Mouse (Mus musculus): Measurements from ENCODE around the gene Stim1. TPM values are rescaled to one million over a fixed set of nuclear protein-coding genes. Genes with fewer than 3 reads are reported as not detected.

Stim1 gene
- total RNA-seq, 1 experiment from 2014 or later: 31.1 TPM

- no peak for ATAC-seq (replicated peaks in 1 of 2; ENCODE audit: insufficient read depth in 1 of 2, low FRiP score in 2 of 2, low TSS enrichment in 1 of 2, low read depth in 1 of 2, poor library complexity in 2 of 2, severe bottlenecking in 2 of 2)
These were observed 54.5 kb downstream of the Stim1 start for GRCm38 (mm10) chr7:102322137-102322536.

GRCm38 (mm10) chr7:102326323-102326722 is 58.7 kb downstream of the Stim1 start:
- ATAC-seq (replicated peaks in 1 of 2; ENCODE audit: insufficient read depth in 1 of 2, low FRiP score in 2 of 2, low TSS enrichment in 1 of 2, low read depth in 1 of 2, poor library complexity in 2 of 2, severe bottlenecking in 2 of 2): no peak

- no peak for ATAC-seq (replicated peaks in 1 of 2; ENCODE audit: insufficient read depth in 1 of 2, low FRiP score in 2 of 2, low TSS enrichment in 1 of 2, low read depth in 1 of 2, poor library complexity in 2 of 2, severe bottlenecking in 2 of 2)
These were observed 62.7 kb downstream of the Stim1 start for GRCm38 (mm10) chr7:102330270-102330669.

GRCm38 (mm10) chr7:102331476-102331875 is 63.9 kb downstream of the Stim1 start:
- ATAC-seq (replicated peaks in 1 of 2; ENCODE audit: insufficient read depth in 1 of 2, low FRiP score in 2 of 2, low TSS enrichment in 1 of 2, low read depth in 1 of 2, poor library complexity in 2 of 2, severe bottlenecking in 2 of 2): no peak

GRCm38 (mm10) chr7:102333741-102334140 is 66.1 kb downstream of the Stim1 start:
- no peak for ATAC-seq (replicated peaks in 1 of 2; ENCODE audit: insufficient read depth in 1 of 2, low FRiP score in 2 of 2, low TSS enrichment in 1 of 2, low read depth in 1 of 2, poor library complexity in 2 of 2, severe bottlenecking in 2 of 2)

GRCm38 (mm10) chr7:102337326-102337725 is 69.7 kb downstream of the Stim1 start:
- ATAC-seq (replicated peaks in 1 of 2; ENCODE audit: insufficient read depth in 1 of 2, low FRiP score in 2 of 2, low TSS enrichment in 1 of 2, low read depth in 1 of 2, poor library complexity in 2 of 2, severe bottlenecking in 2 of 2): no peak

- ATAC-seq (replicated peaks in 1 of 2; ENCODE audit: insufficient read depth in 1 of 2, low FRiP score in 2 of 2, low TSS enrichment in 1 of 2, low read depth in 1 of 2, poor library complexity in 2 of 2, severe bottlenecking in 2 of 2): peak; percentile 94 to 99
These were observed 70.3 kb downstream of the Stim1 start for GRCm38 (mm10) chr7:102337898-102338297.

GRCm38 (mm10) chr7:102338956-102339355 is 71.3 kb downstream of the Stim1 start:
- no peak for ATAC-seq (replicated peaks in 1 of 2; ENCODE audit: insufficient read depth in 1 of 2, low FRiP score in 2 of 2, low TSS enrichment in 1 of 2, low read depth in 1 of 2, poor library complexity in 2 of 2, severe bottlenecking in 2 of 2)

GRCm38 (mm10) chr7:102345893-102346292 is 78.3 kb downstream of the Stim1 start:
- no peak for ATAC-seq (replicated peaks in 1 of 2; ENCODE audit: insufficient read depth in 1 of 2, low FRiP score in 2 of 2, low TSS enrichment in 1 of 2, low read depth in 1 of 2, poor library complexity in 2 of 2, severe bottlenecking in 2 of 2)

GRCm38 (mm10) chr7:102347327-102347726 is 79.7 kb downstream of the Stim1 start:
- ATAC-seq (replicated peaks in 1 of 2; ENCODE audit: insufficient read depth in 1 of 2, low FRiP score in 2 of 2, low TSS enrichment in 1 of 2, low read depth in 1 of 2, poor library complexity in 2 of 2, severe bottlenecking in 2 of 2): peak in 1 of 2 experiments; percentile 27; a peak in 1 of 4 replicates

GRCm38 (mm10) chr7:102348681-102349080 is 81.1 kb downstream of the Stim1 start:
- no peak for ATAC-seq (replicated peaks in 1 of 2; ENCODE audit: insufficient read depth in 1 of 2, low FRiP score in 2 of 2, low TSS enrichment in 1 of 2, low read depth in 1 of 2, poor library complexity in 2 of 2, severe bottlenecking in 2 of 2)

GRCm38 (mm10) chr7:102349236-102349635 is 81.6 kb downstream of the Stim1 start:
- ATAC-seq (replicated peaks in 1 of 2; ENCODE audit: insufficient read depth in 1 of 2, low FRiP score in 2 of 2, low TSS enrichment in 1 of 2, low read depth in 1 of 2, poor library complexity in 2 of 2, severe bottlenecking in 2 of 2): no peak

- ATAC-seq (replicated peaks in 1 of 2; ENCODE audit: insufficient read depth in 1 of 2, low FRiP score in 2 of 2, low TSS enrichment in 1 of 2, low read depth in 1 of 2, poor library complexity in 2 of 2, severe bottlenecking in 2 of 2): no peak
These were observed 85.8 kb downstream of the Stim1 start for GRCm38 (mm10) chr7:102353420-102353819.

- ATAC-seq (replicated peaks in 1 of 2; ENCODE audit: insufficient read depth in 1 of 2, low FRiP score in 2 of 2, low TSS enrichment in 1 of 2, low read depth in 1 of 2, poor library complexity in 2 of 2, severe bottlenecking in 2 of 2): no peak
These were observed 90.5 kb downstream of the Stim1 start for GRCm38 (mm10) chr7:102358124-102358523.

GRCm38 (mm10) chr7:102361297-102361696 is 93.7 kb downstream of the Stim1 start:
- no peak for ATAC-seq (replicated peaks in 1 of 2; ENCODE audit: insufficient read depth in 1 of 2, low FRiP score in 2 of 2, low TSS enrichment in 1 of 2, low read depth in 1 of 2, poor library complexity in 2 of 2, severe bottlenecking in 2 of 2)

- ATAC-seq (replicated peaks in 1 of 2; ENCODE audit: insufficient read depth in 1 of 2, low FRiP score in 2 of 2, low TSS enrichment in 1 of 2, low read depth in 1 of 2, poor library complexity in 2 of 2, severe bottlenecking in 2 of 2): no peak
These were observed 96.2 kb downstream of the Stim1 start for GRCm38 (mm10) chr7:102363853-102364252.

- ATAC-seq (replicated peaks in 1 of 2; ENCODE audit: insufficient read depth in 1 of 2, low FRiP score in 2 of 2, low TSS enrichment in 1 of 2, low read depth in 1 of 2, poor library complexity in 2 of 2, severe bottlenecking in 2 of 2): no peak
These were observed 102.1 kb downstream of the Stim1 start for GRCm38 (mm10) chr7:102369661-102370060.

GRCm38 (mm10) chr7:102370526-102370925 is 102.9 kb downstream of the Stim1 start:
- no peak for ATAC-seq (replicated peaks in 1 of 2; ENCODE audit: insufficient read depth in 1 of 2, low FRiP score in 2 of 2, low TSS enrichment in 1 of 2, low read depth in 1 of 2, poor library complexity in 2 of 2, severe bottlenecking in 2 of 2)

- no peak; a peak in 1 of 4 replicates for ATAC-seq (replicated peaks in 1 of 2; ENCODE audit: insufficient read depth in 1 of 2, low FRiP score in 2 of 2, low TSS enrichment in 1 of 2, low read depth in 1 of 2, poor library complexity in 2 of 2, severe bottlenecking in 2 of 2)
These were observed 105.9 kb downstream of the Stim1 start for GRCm38 (mm10) chr7:102373382-102374072.

Measured in hematopoietic stem cell, adult 5-6 weeks (primary cell).